Mouse (Mus musculus) CD8-positive naive resting alpha-beta T cell, adult 2 months (primary cell): Measurements from ENCODE around the gene Col7a1.

Experiments used
- DNase-seq, 2 experiments: peaks; one replicate each; pipeline ENCODE4 v3.0.0; 2022; ENCODE audit warnings: low read depth in 2 of 2, low spot score in 2 of 2

Gene Col7a1

GRCm38 (mm10) chr9:109016973-109017604, 63.7 kb downstream of the Col7a1 start:
- DNase-seq: no peak

- DNase-seq: no peak
Measured at GRCm38 (mm10) chr9:109021428-109021827, 68.0 kb downstream of the Col7a1 start.

GRCm38 (mm10) chr9:109022866-109023685, 69.7 kb downstream of the Col7a1 start:
- no peak for DNase-seq

- no peak for DNase-seq
Measured at GRCm38 (mm10) chr9:109027521-109027920, 74.1 kb downstream of the Col7a1 start.

GRCm38 (mm10) chr9:109028421-109028820, 75.0 kb downstream of the Col7a1 start:
- no peak for DNase-seq

GRCm38 (mm10) chr9:109028919-109029318, 75.5 kb downstream of the Col7a1 start:
- no peak for DNase-seq

- DNase-seq: no peak
Measured at GRCm38 (mm10) chr9:109030312-109030711, 76.9 kb downstream of the Col7a1 start.

GRCm38 (mm10) chr9:109031001-109031400, 77.6 kb downstream of the Col7a1 start:
- no peak for DNase-seq

- DNase-seq: no peak
Measured at GRCm38 (mm10) chr9:109031686-109032085, 78.3 kb downstream of the Col7a1 start.

GRCm38 (mm10) chr9:109032435-109032834, 79.0 kb downstream of the Col7a1 start:
- no peak for DNase-seq
